Mouse (Mus musculus) frontal cortex, postnatal 10 days (tissue): ENCODE measurements around the gene Fam205a3.
"Not testable (repeated sequence)": the region's sequence is repeated elsewhere in the genome, so short reads cannot be mapped to it uniquely, and the experiment has no call there.

Experiments used
- DNase-seq, 2 experiments: peaks; one replicate each; pipeline ENCODE4 v3.0.0; 2022; ENCODE audit warnings: low spot score in 2 of 2, mixed read lengths in 1 of 2

Fam205a3 gene

DNA sequence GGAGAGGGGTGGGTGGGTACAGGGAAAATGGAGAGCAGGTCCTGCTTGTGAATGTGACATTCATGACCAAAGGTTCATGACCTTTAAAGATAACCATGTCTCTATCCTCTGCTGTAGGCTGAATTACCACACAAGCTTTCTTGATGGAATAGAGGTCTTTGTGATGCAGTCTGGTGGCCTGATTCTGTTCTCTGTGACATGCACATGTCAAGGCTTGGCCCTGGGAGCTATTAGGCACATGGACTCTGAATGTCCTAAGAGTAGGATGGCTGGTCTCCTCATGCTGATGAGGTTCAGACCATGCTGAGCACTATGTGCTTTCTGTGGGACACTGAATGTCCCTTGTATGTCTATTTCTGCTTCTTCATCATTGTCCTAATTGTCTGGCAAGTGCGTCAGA is at the start of gene Fam205a3:
TSS of gene Fam205a3 (plus strand) at position 301 of the 400 bp plus-strand sequence.
- not testable (repeated sequence) for DNase-seq

DNA sequence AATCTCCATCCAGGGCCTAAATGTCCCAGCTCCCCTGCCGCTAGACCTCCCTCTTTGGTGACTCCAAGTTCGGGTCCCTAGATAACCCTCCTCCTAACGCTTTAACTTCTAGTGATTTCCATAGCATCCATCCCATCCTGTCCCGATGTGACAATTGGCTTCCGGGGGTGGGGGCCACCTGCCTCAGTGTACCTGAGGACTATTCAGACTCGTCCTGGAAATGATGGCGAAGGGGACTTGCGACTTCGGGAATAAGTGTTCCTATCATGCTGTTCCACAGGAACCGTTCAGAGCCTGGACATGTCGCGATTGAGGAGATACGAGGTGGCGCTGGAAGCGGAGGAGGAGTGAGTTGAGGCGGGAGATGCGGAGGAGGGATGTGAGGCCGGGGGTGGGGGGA is 24.2 kb upstream of the Fam205a3 start, which contains the start of gene Gm21953:
TSS of gene Gm21953 (plus strand) at position 301 of the 400 bp plus-strand sequence.
- DNase-seq: not testable (repeated sequence)
